Mouse (Mus musculus) T-helper 2 cell (primary cell): ENCODE measurements at regions not wholly inside any gene's neighbourhood (a gene's known extent, or its start where the extent isn't known, plus 50 kb on each side); places are given as distances from the start of the nearest gene placed in this dataset.
"Not testable (repeated sequence)": the region's sequence is repeated elsewhere in the genome, so short reads cannot be mapped to it uniquely, and the experiment has no call there.

Experiments used
- in situ Hi-C: fragments of 300-600 bp; cut with MboI, MseI; formaldehyde crosslinking; loops from one replicate; pipeline ENCODE4 v1.15.1; 2025; ENCODE audit warnings: high pct_unique_total_duplicates

DNA sequence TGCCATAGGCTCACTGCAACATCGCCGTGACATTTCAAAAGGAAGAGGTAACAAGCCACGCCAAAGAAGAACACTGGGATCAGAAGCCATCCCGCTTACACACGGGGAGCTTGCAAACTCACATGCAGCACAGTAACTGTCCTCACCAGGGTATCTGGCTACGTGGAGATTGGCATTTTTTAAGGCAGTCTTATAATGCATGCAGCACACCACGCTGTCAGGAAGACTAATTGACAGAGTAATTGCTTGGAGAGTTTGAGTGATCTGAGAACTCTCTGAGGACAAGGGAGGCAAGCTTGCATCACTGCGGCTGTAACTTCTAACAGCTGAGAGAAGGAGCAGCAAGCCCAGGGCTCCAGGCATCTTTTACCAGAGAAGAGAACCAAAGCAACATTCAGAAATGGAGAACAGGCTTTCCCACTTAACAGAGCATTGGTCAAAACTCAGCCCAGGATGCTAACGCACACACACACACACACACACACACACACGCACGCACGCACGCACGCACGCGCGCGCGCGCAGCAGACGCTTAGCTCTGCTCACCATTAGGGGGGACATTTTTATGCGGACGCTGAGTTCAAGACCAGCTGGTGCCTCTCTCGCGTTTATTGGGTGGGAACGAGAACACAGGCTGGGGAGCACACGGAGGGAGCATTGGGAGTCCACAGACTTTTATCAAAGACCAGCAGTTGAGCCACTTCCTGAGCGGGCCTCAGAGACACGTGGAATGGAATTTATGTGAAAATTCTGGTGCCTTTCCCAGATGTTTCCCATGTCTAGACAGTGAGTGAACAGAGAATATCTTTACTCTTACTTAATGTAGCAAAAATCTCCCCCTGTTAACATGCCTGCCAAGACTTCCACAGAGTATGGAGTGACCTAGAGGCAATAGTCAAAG, 66.6 kb downstream of the 1700129C05Rik start:
- in situ Hi-C loops, result no loop called here

DNA sequence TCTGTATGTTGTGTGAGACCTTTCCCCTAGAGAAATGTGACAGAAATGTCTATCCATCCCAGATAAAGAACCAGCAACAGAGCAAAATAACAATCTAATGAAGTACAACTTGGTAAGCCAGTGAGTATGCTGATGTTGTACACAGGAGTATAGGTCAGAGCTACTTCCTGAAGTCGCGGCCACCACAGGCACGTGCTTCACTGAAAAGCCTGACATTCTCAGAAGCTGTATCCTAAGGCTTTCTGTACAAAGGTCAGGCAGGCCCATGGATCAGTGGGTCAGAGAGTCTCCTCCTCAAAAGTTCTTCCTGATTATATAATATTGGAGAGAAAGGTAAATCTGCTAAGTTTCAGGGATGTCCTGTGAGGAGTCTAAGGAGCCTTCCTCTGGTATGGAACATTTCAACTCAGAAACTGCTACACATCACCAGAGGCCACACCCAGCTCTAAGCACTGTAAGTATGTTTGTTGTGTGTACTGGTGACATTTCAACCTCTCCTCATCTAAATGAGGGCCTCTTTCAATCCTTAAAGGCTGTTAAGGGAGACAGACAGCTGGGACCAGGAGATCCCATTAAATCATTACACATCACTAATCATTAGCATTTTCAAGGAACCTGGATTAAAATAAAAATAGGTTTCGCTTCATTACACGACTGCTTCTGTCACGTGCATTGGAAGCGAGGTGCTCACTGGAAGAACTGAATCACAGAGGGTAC, 70.2 kb downstream of the 1700129C05Rik start:
- in situ Hi-C loops, result no loop called here

DNA sequence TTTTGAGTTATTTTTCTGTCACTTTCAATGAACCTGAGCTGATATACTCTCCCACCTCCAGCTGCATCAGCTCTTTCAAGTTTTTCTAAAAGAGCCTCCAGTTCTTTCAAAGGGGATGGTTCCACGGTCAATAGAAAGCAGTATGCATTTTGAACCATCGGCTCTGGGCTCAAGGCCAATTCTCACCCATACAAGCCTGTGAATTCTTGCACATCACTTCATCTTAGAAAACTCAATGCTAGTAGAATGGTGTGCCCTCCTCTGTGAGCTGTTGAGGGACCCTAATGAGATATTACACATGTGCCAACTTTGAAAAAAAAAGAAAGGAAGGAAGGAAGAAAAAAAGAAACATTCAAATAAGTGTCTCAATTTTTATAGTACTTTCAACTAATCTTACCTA, 72.6 kb downstream of the 1700129C05Rik start:
- in situ Hi-C loops, result no loop called here

DNA sequence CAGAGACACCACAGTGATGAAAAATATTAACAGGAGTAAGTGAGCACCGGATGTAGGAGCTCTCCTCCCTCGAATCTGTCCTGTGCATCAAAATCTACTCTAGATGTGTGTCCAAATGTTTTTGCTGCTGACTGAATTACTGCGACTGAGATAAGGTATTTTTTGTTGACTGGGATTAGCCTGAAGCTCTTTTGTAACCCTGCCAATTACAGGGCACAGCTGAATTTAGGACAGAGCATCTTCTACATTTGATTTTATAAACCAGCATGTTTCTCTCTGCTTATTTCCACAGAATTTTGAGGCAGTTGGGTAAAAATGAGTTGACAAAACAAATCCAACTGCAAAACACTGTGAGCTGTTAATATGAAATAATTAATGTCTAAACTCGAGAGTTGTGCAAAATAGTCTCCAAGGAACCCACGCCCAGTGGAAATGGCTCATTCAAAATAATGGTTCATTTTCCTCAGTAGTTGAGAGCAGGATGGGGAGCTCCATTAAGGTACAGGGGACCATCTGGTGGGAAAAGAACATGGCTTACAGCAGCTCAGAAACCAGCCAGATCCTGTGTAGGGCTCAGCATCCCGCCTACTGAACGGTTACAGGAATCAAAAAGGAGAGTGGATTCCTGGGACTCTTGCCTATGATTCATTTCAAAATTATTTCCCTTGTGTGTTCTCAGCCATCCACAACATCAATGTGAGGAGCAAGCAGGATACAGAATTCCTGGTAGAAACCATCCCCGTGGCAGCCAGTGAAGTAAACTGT, 76.1 kb downstream of the 1700129C05Rik start:
- in situ Hi-C loops, result no loop called here

DNA sequence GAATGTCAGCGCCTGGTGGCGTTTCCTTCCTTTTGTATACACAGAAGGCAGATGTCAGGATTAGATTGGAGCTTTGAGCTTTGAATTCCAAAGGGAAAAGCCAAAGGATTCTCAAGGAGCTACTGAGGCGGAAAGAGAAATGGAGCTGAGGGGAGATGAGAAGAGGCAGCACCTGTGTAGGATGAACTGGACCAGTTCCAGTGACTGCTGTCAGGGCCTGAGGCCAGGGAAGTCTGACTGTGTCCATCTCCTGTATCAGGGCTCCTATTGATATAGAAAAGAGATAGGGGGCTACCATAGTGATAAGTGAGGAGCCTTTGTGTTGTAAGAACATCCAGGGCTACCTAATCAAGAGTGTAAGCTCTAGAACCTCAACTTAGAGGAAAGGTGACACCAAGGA, 79.5 kb downstream of the 1700129C05Rik start:
- in situ Hi-C loops, result no loop called here

DNA sequence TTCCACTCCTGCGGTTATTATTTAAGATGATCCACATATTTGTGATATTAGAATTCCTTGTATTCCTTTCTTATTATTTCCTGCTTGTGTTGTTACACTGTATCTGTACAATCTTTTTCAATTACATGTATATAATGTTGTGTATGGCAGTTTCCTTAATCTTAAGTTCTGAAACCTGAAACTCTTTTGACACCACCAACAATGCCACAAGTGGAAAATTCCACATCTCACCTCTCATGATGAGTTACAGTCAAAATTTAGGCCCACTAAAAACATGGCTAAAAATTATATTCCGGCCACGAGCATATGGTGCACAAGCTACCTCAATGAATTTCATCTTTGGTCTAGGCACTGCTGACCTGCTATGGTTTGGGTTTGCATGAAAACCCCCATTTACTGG, 85.9 kb downstream of the 1700129C05Rik start:
- in situ Hi-C loops, result no loop called here

DNA sequence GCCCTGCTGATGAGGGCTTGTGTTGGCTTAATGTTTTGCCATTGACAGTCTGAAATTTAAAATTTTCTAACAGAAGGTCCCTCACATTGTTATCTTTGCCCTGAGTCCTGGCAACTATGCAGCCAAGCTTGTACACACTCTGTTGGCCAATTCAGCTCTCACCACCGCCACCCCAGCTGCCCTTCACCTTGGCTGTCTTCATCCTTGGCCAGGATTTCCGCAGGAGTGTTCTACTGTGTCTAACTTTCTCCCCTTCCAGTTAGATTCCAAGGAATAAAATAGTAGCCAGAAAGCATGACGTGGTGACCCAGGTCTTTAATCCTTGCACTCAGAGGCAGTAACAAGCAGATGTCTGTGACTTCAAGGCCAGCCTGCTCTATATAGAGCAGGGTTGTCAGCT, 87.4 kb downstream of the 1700129C05Rik start:
- in situ Hi-C loops, result no loop called here

DNA sequence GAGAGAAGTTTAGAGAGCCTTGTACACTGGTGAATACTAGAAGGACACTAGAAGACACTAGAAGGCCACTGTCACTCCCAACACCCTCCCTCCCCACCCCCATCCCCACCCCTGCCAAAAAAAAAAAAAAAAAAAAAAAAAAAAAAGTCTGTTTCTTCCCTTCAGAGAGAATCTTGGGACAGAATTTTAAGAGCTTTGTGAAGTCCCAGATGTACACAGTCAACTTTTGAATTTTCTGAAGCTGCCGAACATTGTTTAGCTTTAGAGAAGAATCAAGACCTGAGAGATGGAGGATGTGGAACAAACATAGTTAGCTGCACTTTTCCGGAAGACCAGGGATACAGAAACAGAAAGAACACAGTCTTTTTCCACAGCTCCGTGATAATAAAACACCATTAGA, 90.3 kb downstream of the 1700129C05Rik start:
- in situ Hi-C loops, result no loop called here

DNA sequence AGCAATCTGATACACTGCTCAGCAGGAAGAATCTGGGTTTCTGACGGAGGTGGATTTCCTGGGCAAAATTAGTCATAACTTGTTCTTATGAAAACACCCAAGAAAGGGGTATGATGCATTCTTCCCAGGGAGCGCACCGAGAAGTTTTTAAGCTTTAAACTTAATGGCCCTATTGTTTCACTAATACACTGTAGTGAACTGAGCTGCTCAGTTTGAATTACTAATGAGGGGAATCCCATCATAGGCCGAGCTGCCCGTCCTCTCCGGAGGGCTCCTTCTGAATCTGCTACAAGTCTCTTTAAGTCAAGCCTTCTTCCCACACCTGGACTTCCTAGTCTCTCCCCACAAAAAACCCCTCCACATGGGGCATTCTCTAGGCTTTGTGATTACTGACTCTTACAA, 91.2 kb downstream of the 1700129C05Rik start:
- in situ Hi-C loops, result no loop called here

DNA sequence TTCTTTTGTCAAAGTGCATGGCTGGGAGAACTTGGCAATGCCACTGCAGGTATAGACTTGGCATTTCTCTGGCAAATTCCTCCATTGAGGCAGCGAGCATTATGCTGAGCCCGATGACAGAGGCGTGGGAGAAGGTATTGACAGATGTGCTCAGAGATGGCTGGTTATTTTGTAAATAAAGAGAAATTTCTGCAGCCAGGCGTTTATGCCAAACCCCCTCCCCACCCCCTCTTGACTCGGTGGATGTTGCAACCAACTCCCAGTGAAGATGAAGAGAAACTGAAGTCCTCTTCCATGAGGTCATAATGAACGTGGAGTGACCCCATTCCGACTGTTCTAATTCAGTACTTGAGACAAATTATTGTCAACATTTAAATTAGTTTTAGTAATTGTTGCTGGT, 97.0 kb downstream of the 1700129C05Rik start:
- in situ Hi-C loops, result no loop called here

DNA sequence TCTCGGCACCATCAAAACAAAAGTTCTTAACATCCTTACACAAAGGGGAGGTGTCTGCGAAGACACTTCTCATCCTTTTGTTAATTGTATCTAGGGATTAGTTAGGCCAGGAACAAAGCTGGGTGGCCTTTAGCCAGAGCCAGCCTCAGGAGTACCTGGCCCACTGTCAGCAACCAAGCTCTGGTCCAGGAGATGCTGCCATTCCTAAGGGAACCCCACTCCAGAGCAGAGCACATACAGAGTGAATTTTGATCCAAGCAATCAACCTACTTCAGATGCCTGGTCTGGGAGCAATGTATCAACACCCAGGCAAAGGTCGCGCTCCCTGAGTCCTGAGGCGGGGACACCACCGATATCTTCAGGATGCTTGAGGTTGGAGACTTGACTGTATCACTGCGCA, 97.5 kb downstream of the 1700129C05Rik start:
- in situ Hi-C loops, result no loop called here

DNA sequence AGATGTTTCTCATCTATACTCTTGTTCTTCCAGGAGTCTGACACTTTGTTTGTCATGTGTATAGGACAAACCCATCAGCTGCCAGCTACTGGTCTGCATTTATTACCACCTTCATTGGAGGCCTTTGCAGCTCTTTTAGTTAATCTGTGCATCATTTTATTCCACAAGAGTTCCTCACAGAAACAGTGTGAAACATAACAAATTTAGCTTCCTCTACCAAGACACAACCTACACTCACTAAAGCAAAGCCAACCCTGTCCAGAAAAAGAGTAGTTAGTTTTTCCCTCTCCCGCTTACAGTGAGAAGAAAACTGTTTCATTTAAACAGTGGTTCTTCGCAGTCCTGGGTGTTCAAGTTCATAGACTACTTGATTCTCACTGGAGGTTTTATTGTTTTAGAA, 100.5 kb downstream of the 1700129C05Rik start:
- in situ Hi-C loops, result no loop called here

DNA sequence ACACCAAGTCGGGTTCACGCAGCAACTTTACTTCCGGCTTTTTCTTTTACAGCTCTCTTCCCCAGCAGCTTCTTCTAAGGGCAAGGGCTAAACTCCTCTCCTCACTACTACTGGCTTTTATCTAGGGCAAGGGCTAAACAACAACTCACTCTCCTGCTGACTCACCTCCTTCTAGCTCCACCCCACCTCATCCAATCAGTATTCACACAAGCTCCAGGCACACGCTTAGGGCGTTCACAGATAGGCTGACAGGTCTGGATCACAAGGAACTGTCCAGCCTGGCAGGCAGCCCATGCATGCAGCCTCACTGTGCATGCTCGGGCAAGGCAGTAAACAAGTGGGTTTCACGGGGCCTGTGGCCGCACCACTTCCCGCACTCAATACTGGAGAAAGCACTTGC, 116.9 kb downstream of the 1700129C05Rik start:
- in situ Hi-C loops, result not testable (repeated sequence)

DNA sequence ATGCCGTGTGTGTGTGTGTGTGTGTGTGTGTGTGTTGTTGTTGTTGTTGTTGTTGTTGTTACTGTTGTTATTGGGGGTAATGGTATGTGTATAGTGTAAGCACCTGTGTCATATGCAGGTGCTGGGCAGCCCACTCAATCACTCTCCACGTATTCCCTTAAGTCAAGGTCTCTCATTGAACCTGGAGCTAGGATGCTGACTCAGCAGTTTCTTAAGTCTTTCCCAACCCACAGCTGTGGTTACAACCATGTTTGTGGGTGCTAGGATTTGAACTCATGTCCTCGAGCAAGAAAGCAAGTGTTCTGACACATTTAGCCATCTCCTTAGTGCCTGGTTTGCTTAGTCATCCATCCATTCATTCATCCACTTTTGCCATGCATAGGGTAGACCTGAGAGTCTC, 133.2 kb downstream of the 1700129C05Rik start:
- in situ Hi-C loops, result no loop called here

DNA sequence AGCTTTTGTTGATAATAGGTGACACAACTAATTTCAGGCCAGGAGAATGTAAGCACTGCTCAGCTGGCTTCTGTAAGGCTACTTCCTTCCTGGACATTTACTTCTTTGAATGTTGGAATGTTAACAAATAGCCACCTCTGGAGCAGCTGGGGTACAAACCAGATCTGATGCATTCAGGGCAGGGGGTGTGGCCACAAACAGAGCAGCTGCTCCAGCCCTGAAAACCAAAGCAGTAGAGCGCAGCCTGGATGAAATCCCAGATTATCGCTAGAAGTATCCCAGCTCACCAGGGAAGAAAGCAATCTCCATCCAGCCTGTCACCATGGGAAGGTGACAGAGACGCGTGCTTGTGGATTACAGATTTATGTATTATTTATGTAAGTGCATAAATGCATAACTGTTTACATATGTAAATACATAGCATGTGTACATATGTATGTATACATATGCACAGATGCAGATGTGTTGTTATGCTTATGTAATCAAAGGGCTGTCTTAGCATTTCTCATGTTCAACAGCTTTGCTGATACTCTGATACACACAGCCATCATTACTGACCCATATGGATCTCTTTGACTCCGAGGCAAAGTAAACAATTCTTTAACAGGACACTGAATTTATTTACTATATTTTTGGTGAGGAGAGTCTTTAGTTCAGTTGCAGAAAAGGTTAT, 143.5 kb downstream of the 1700129C05Rik start:
- in situ Hi-C loops, result no loop called here

DNA sequence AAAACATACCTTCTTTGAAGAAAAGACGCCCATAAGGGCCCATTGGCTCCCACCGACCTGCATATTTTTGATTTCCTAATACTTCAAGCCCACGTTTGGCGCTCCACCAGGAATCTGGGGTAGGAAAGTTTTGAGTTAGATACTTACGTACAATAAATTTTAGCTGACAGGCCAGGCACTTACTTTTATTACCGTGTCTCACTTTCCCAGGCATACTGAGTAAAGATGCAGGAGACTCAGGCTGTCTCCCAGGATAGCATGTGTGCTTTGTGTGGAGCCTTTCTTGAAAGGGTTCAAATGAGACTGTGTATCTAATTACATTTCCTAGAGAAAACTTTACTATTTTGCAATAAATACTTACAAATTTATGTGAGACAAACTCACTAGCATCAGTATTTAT, 147.7 kb downstream of the 1700129C05Rik start:
- in situ Hi-C loops, result no loop called here

DNA sequence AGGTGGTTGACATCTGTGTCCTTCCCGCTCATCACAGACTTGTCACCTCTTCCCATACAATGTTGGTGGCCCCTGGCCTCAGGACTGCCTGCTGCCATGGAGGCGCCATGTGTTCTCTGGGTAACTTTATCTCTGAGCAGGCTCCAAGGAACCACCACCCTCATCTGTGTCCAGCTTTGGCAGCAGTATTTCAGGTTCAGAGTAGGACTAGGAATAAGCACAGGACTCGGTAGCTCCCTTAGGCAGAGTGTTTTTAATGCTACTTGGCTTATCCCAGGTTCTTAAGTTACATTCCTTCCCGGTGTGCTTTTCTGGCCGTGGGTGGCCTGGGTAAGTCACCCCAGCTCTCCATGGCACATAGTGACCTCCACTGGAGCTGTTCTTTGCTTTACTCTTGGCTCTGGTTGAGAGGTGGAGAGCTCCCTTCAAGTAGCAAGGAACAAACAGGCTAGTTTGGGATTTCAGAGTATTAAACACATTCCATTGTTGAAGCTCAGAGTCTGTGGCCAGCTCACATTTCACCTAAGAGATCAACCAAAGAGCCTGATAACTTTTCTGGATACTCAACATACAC, 153.0 kb downstream of the 1700129C05Rik start:
- in situ Hi-C loops, result no loop called here

DNA sequence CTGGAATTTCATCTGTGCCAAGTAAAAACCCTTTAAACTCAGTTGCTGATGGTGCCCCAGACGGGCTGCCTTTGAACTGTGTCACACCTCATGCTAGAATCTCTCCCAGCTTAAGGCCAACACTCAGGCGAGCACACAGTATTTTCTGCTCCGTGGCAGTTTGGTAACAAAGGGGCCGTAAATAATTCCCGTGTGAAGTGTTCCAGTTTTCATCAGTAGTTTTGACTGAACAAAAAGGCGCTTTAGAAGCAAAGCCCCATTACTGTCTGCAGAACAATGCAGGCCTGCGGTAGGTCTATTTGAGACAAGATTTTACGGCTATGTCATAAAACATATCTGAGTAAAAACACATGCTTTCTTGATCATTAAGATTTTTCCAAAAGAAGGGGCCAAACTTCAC, 155.0 kb downstream of the 1700129C05Rik start:
- in situ Hi-C loops, result no loop called here

DNA sequence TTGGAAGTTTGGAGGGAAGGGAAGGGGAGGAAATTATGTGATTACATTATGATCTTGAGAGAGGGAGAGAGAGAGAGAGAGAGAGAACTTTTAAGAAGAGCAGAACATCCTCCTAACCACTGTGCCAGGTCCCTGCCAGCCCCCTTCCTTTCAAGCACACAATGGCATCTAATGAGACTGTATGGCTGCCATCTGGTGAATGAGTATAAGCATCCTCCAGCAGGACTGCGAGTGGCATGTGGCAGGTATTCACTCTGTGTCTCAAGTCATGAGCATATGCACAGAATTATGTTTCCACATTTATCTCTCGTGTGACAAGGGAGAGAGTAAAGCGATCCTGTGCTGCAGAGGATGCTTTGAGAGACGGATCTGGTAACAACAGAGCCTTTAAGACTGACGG, 156.9 kb downstream of the 1700129C05Rik start:
- in situ Hi-C loops, result no loop called here

DNA sequence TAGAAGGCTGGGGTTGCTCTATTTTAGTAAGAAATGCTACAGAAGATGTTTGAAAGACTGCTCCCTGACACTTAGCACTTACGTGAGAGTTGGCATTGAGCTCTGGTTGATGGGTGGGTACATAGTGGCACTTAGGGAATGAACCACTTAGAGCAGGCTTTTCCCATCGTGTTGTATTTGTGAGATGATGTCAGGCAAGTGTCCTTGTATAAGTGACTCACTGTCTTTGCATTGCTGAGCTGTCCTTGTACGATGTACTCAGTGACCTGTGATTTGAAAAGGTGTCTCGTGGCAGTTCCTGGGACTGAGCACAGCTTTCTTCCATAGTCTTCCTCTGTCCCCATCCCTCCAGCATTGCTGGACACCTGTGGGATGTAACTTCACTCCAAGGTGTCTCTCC, 165.9 kb downstream of the 1700129C05Rik start:
- in situ Hi-C loops, result no loop called here

DNA sequence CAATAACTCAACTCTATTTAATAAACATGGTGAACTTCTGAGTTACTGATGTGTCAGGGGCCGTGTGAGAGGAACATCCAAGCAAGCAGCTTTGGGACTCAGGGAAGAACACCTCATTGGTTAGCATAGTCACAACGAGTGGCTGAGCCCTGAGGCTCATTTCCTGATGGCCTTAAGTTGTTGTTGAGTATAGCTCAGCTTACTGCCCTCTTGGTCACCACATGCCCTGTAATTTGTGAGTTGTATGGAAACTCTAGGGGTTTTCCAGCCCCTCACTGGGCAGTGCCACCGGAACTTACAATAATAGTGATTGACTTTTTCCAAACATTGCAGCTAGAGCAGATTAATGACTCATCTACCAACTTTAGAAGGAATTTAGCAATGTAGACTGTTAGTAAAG, 173.4 kb downstream of the 1700129C05Rik start:
- in situ Hi-C loops, result no loop called here
